Mouse (Mus musculus) liver, postnatal 0 days (tissue): ENCODE results near the gene Mcm10.

Source experiments
- CTCF ChIP-seq: sonication (generic); IDR thresholded peaks from 2 replicates; pipeline ENCODE4 v1.5.1; 2016; ENCODE audit warnings: antibody characterized with exemption, low read depth
- EP300 ChIP-seq: IDR thresholded peaks from 2 replicates; pipeline ENCODE4 v1.6.1; 2016; ENCODE audit warnings: antibody characterized with exemption, low read depth, mild to moderate bottlenecking

DNA sequence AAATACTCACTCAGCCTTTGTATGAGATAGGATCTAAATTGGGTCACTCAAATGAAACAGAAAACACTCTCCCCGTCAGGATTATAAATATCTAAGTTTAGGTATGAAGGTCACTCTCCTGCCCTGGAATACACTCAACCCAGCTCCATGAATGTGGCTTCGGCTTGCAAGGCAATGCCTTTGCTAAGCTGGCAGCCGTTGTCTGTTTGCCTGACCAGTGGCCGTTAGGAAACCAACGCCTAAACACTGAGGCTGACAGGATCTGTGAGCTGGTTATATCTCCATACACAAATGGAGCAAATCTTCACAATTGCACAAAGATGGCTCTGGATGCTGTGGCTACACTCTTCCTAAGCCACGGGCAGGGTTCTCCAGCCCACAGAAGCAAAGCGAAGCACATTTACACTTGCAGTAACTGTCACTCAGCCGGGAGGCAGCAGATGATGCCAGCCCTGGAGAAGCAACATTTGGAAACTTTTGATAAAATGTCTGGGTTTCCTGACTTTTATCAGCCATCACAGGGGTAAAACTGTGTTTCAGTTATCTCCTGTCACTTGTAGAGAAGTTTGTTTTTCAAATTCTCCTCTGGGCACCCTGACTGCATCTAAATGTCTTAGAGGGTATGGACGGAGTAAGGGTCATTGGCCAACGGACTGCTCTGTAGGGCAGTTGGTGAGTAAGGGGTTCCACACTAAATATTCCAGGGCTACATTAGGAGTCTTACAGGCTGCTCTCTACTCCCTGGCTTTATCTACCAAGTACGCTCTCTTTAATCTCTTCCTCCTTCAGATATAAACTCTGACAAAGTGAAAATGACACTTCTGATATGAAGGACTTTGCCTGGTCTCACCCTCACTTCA is 30.3 kb upstream of the Mcm10 start:
- TF ChIP-seq CTCF (no peak), EP300 (peak; percentile 95)
